In the genomic region with DNA sequence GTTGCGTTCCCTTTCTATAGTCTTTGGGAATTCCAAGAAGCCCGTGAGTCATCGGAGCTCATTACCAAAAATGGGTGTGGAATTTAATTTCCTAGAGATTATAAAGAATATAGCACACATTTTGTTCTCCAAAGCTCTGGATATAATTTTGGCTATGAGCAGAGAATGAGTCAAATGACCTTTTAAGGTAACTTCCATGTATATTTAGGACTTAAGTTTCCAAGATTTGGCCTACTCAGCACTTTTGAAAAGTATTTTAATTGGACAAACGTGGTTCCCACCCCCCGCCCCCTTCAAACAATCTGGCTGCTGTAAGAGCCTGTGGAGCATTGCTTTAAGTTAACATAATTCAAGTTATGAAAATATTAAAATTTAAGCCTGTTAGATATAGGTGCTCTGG, we compare ENCODE assay signal across 32 mouse cellular contexts.
DNase-seq lines count a peak whose midpoint lies in the region; ATAC-seq and TF ChIP-seq lines count a peak whose summit lies in the region.
"Had no signal": no experiment of that assay in that cellular context is flagged by ENCODE, and none has a peak within 500 bp of the region (broad histone marks: within the 10 kb centered on the region; RNA-seq: fewer than 3 reads in every experiment).

No protein-coding gene starts in this region.

- H3K4me2 ChIP-seq in heart, postnatal 0 days (ENCODE audit: low read depth, low read length): no peak overlapping the region
- no peak overlapping the region for H3K4me2 ChIP-seq in hindbrain, embryonic 12.5 days (replicated peaks)
- H3K4me2 ChIP-seq: embryonic facial prominence, embryonic 12.5 days; embryonic facial prominence, embryonic 15.5 days; forebrain, embryonic 12.5 days; forebrain, embryonic 15.5 days; hindbrain, embryonic 14.5 days had no signal

- TF ChIP-seq EP300 in heart, postnatal 0 days (IDR thresholded peaks at IDR 0.05; ENCODE audit: low read depth): no peak

- H3K9me3 ChIP-seq in heart, postnatal 0 days (replicated peaks; ENCODE audit: control insufficient read depth, low read length): no peaks in the 10 kb centered on the region
- no peaks in the 10 kb centered on the region for H3K9me3 ChIP-seq in ES-E14 (ENCODE audit: control insufficient read depth, insufficient read depth, low read depth, low read length)
- no peaks in the 10 kb centered on the region for H3K9me3 ChIP-seq in hindbrain, embryonic 12.5 days (replicated peaks)
- H3K9me3 ChIP-seq: embryonic facial prominence, embryonic 12.5 days; embryonic facial prominence, embryonic 15.5 days; forebrain, embryonic 12.5 days; forebrain, embryonic 15.5 days; heart, embryonic 10.5 days; hindbrain, embryonic 10.5 days had no signal

- no peak for ATAC-seq in heart, postnatal 0 days (ENCODE audit: insufficient read depth, low read depth)
- ATAC-seq in hindbrain, embryonic 12.5 days (ENCODE audit: low FRiP score): no peak
- ATAC-seq: activated CD4-positive, CD25-positive, alpha-beta regulatory T cell, adult 4 months; CD4-positive, CD25-positive, alpha-beta regulatory T cell, adult 4 months; forebrain, embryonic 15.5 days; hindbrain, postnatal 0 days; inflammation-experienced regulatory T-cells, adult 6 months; intestine, embryonic 16.5 days had no signal

- H3K4me3 ChIP-seq in heart, postnatal 0 days (ENCODE audit: low read depth, low read length): no peak overlapping the region
- no peak overlapping the region for H3K4me3 ChIP-seq in ES-E14 (ENCODE audit: insufficient read depth in 1 of 2, low read depth in 1 of 2, low read length in 2 of 2, poor library complexity in 1 of 2, severe bottlenecking in 1 of 2)
- H3K4me3 ChIP-seq in hindbrain, embryonic 12.5 days: no peak overlapping the region
- H3K4me3 ChIP-seq: embryonic facial prominence, embryonic 12.5 days; embryonic facial prominence, embryonic 15.5 days; erythroblast, embryonic 14.5 days; forebrain, embryonic 12.5 days; forebrain, embryonic 15.5 days; gastrocnemius, adult 2 months; heart, embryonic 10.5 days; hindbrain, embryonic 10.5 days had no signal

- no peak overlapping the region for H3K9ac ChIP-seq in heart, postnatal 0 days (replicated peaks; ENCODE audit: low read depth, low read length)
- H3K9ac ChIP-seq in ES-E14 (ENCODE audit: insufficient read depth, low read depth, low read length, poor library complexity, severe bottlenecking): no peak overlapping the region
- H3K9ac ChIP-seq in hindbrain, embryonic 12.5 days: no peak overlapping the region
- H3K9ac ChIP-seq: embryonic facial prominence, embryonic 12.5 days; embryonic facial prominence, embryonic 15.5 days; forebrain, embryonic 12.5 days; forebrain, embryonic 15.5 days; hindbrain, embryonic 14.5 days had no signal

- in situ Hi-C loops in ES-E14 (cut with MboI; ENCODE audit: low sequenced_read_pairs in 2 of 2, unreplicated experiment in 2 of 2): no loop called here

- DNase-seq in heart, postnatal 0 days (ENCODE audit: low spot score): no peak
- DNase-seq in heart, adult 18-20 months: no peak
- no peak for DNase-seq in ES-E14 (ENCODE audit: low read depth, low spot score)
- peak; percentile 39 for DNase-seq in Muller cell, postnatal 12 days (ENCODE audit: inconsistent ontology term)
- peak; percentile 41 for DNase-seq in telencephalon, adult 2 months (ENCODE audit: low read depth, low spot score)
- DNase-seq in layer of hippocampus, adult 9-11 months: no peak
- DNase-seq: adrenal gland, adult 8-10 months; adrenal gland, postnatal 25 days; cerebellum, adult 18-20 months; cerebellum, adult 9-10 months; cerebellum, postnatal 14 days; gastrocnemius, adult 2 months; gastrocnemius, postnatal 14 days; heart, adult 11 months; heart, postnatal 10 days; heart, postnatal 36 days; kidney, adult 18-20 months had no signal

- H3K4me1 ChIP-seq in heart, postnatal 0 days (ENCODE audit: control insufficient read depth, insufficient read depth): peaks cover 26% of the 10 kb centered on the region
- H3K4me1 ChIP-seq in ES-E14 (ENCODE audit: control insufficient read depth in 2 of 2, insufficient read depth in 2 of 2, low read length in 2 of 2, poor library complexity in 1 of 2): no peaks in the 10 kb centered on the region
- H3K4me1 ChIP-seq in hindbrain, embryonic 12.5 days: no peaks in the 10 kb centered on the region
- H3K4me1 ChIP-seq: embryonic facial prominence, embryonic 12.5 days; embryonic facial prominence, embryonic 15.5 days; forebrain, embryonic 12.5 days; forebrain, embryonic 15.5 days; heart, embryonic 10.5 days; hindbrain, embryonic 10.5 days had no signal

- 77% methylated on average over 5 of the region's 5 CpGs for WGBS in heart, postnatal 0 days
- WGBS in hindbrain, embryonic 12.5 days: 81% methylated on average over 5 of the region's 5 CpGs

- no peak for TF ChIP-seq CTCF in heart, postnatal 0 days (IDR thresholded peaks at IDR 0.05; ENCODE audit: low read depth)

- H3K36me3 ChIP-seq in heart, postnatal 0 days (replicated peaks; ENCODE audit: control insufficient read depth, insufficient read depth, low read length): no peaks in the 10 kb centered on the region; the same call in 1 of the 2 replicates
- no peaks in the 10 kb centered on the region for H3K36me3 ChIP-seq in ES-E14 (ENCODE audit: control insufficient read depth, insufficient read depth, low read length, poor library complexity, severe bottlenecking)
- no peaks in the 10 kb centered on the region for H3K36me3 ChIP-seq in hindbrain, embryonic 12.5 days
- H3K36me3 ChIP-seq: embryonic facial prominence, embryonic 12.5 days; embryonic facial prominence, embryonic 15.5 days; forebrain, embryonic 12.5 days; forebrain, embryonic 15.5 days; G1E; heart, embryonic 10.5 days; hindbrain, embryonic 10.5 days had no signal

- H3K27ac ChIP-seq in heart, postnatal 0 days (ENCODE audit: low read depth): 0 out of 2 replicates have a peak overlapping the region, but pooled peaks have one; percentile 62
- no peak overlapping the region for H3K27ac ChIP-seq in ES-E14 (ENCODE audit: insufficient read depth, low read depth, low read length, poor library complexity, severe bottlenecking)
- no peak overlapping the region for H3K27ac ChIP-seq in hindbrain, embryonic 12.5 days
- H3K27ac ChIP-seq: embryonic facial prominence, embryonic 12.5 days; embryonic facial prominence, embryonic 15.5 days; forebrain, embryonic 12.5 days; forebrain, embryonic 15.5 days; gastrocnemius, adult 2 months; heart, embryonic 10.5 days; hindbrain, embryonic 10.5 days; hindbrain, embryonic 14.5 days; hindbrain, postnatal 0 days had no signal

- H3K27me3 ChIP-seq in heart, postnatal 0 days (ENCODE audit: control insufficient read depth, insufficient read depth, low read length): no peaks in the 10 kb centered on the region
- H3K27me3 ChIP-seq in hindbrain, embryonic 12.5 days: no peaks in the 10 kb centered on the region
- H3K27me3 ChIP-seq: embryonic facial prominence, embryonic 12.5 days; embryonic facial prominence, embryonic 15.5 days; forebrain, embryonic 12.5 days; forebrain, embryonic 15.5 days had no signal

TF ChIP-seq in ES-E14, 5 proteins besides CTCF, POLR2A, EP300 and RAD21:
- TF ChIP-seq ZC3H11A (IDR thresholded peaks at IDR 0.05; ENCODE audit: borderline replicate concordance, low read depth, low read length) (no peak), MAFK (IDR thresholded peaks at IDR 0.05; ENCODE audit: insufficient read depth, low read depth, low read length) (0 out of 2 replicates have a peak, but pooled peaks have one; percentile 60), ZNF384 (IDR thresholded peaks at IDR 0.05; ENCODE audit: low read depth, low read length) (no peak), CHD2 (IDR thresholded peaks at IDR 0.05; ENCODE audit: low read depth, low read length) (no peak)

Comparison
In these comparisons a context has a peak if more than half of its experiments do, and no peak if none do; other contexts are left out.
1. DNase-seq: peak in Muller cell, postnatal 12 days (single experiment) and telencephalon, adult 2 months (single experiment); none in heart, postnatal 0 days (single experiment), heart, adult 18-20 months (0 of 2), ES-E14 (single experiment) and layer of hippocampus, adult 9-11 months (single experiment).